Mouse (Mus musculus) midbrain, embryonic 10.5 days (tissue): ENCODE measurements around the gene D630003M21Rik. TPM values are rescaled to one million over a fixed set of nuclear protein-coding genes. Genes with fewer than 3 reads are reported as not detected.

Experiments used
- DNase-seq: peaks from one replicate; pipeline ENCODE4 v3.0.0-alpha.2; 2017; ENCODE audit warnings: low spot score
- H3K27ac ChIP-seq: fragments of 300-500 bp; sonication (generic); replicated peaks from 2 replicates; pipeline ENCODE4 v1.5.1; 2016; ENCODE audit warnings: mild to moderate bottlenecking
- H3K27me3 ChIP-seq: fragments of 300-500 bp; sonication (generic); 2 replicates; pipeline ENCODE4 v1.6.1; 2016; ENCODE audit warnings: low read depth, mild to moderate bottlenecking; ENCODE audit not compliant: poor library complexity, severe bottlenecking
- H3K36me3 ChIP-seq: fragments of 300-500 bp; sonication (generic); 2 replicates; pipeline ENCODE4 v1.6.1; 2016; ENCODE audit warnings: mild to moderate bottlenecking, moderate library complexity
- H3K4me1 ChIP-seq: fragments of 300-500 bp; sonication (generic); 2 replicates; pipeline ENCODE4 v1.6.1; 2016
- H3K4me3 ChIP-seq: fragments of 300-500 bp; sonication (generic); 2 replicates; pipeline ENCODE4 v1.5.1; 2016; ENCODE audit warnings: mild to moderate bottlenecking, moderate library complexity
- H3K9me3 ChIP-seq: fragments of 300-500 bp; sonication (generic); replicated peaks from 2 replicates; pipeline ENCODE4 v1.6.1; 2016; ENCODE audit warnings: mild to moderate bottlenecking
- WGBS: fragments of 180-500 bp; shearing (Covaris S2); methylation state at CpG from one replicate; pipeline ENCODE4 v1.1.7; 2016; 5-methylcytosine and 5-hydroxymethylcytosine counted together
- polyA plus RNA-seq: library from polyadenylated mRNA; unstranded; fragments of >200 nt; fragmentation: Nextera tagmentation; extraction: Ambion mirVana; gene quantifications from 2 replicates; pipeline ENCODE4 v1.2.1, GENCODE M21; 2016

D630003M21Rik gene
- polyA plus RNA-seq, 1 experiment from 2014 or later: 2.3 TPM

- no peak overlapping the region for H3K4me3 ChIP-seq
- peaks cover 47% of the 10 kb centered on the region for H3K4me1 ChIP-seq
- 25% methylated on average over 6 of the region's 6 CpGs for WGBS
- no peak for DNase-seq
- peak overlapping the region; percentile 63 for H3K27ac ChIP-seq
- no peaks in the 10 kb centered on the region for H3K36me3 ChIP-seq
- H3K27me3 ChIP-seq: peaks cover 27% of the 10 kb centered on the region
- H3K9me3 ChIP-seq: no peaks in the 10 kb centered on the region
Observed at GRCm38 (mm10) chr2:158230617-158231016, 1.6 kb upstream of the D630003M21Rik start.

GRCm38 (mm10) chr2:158229503-158229892 is 476 bp upstream of the D630003M21Rik start:
- peak overlapping the region; percentile 60 for H3K4me3 ChIP-seq
- H3K9me3 ChIP-seq: no peaks in the 10 kb centered on the region
- H3K4me1 ChIP-seq: peaks cover 47% of the 10 kb centered on the region
- no peak for DNase-seq
- peak overlapping the region; percentile 83 for H3K27ac ChIP-seq
- 30% methylated on average over 7 of the region's 7 CpGs for WGBS
- no peaks in the 10 kb centered on the region for H3K36me3 ChIP-seq
- peaks cover 27% of the 10 kb centered on the region for H3K27me3 ChIP-seq

- Histone ChIP-seq H3K9me3 (no peaks in the 10 kb centered on the region), H3K4me3 (no peak overlapping the region), H3K27me3 (peaks cover 22% of the 10 kb centered on the region), H3K27ac (no peak overlapping the region), H3K4me1 (peaks cover 23% of the 10 kb centered on the region), H3K36me3 (no peaks in the 10 kb centered on the region)
- 79% methylated on average over 5 of the region's 5 CpGs for WGBS
- DNase-seq: no peak
Observed at GRCm38 (mm10) chr2:158225301-158225700, 3.7 kb downstream of the D630003M21Rik start.

DNA sequence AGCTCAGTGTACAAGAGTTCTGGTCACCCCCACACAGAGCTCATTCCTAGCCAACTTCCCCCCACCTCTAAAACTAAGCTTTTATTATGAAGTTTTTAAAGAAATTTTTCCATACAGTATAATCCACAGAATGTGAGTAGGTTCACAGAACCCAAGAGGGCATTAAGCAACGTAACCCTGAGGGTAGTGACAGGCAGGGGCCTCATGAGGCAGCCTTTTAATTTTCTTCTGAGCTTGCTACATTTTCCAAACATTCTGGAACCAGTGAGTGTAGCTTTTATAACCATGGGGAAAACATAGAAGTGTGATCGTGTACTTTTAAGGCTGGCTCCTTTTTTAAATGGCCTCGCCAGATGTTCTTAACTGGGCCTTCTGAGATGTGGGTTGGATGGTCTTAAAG is 5.5 kb downstream of the D630003M21Rik start:
- WGBS: 91% methylated on average over 3 of the region's 3 CpGs
- no peak for DNase-seq
- peaks cover 7% of the 10 kb centered on the region for H3K4me1 ChIP-seq
- H3K27me3 ChIP-seq: 0 out of 2 replicates have a peak, but pooled peaks cover 12% of the 10 kb centered on the region
- no peak overlapping the region for H3K4me3 ChIP-seq
- no peaks in the 10 kb centered on the region for H3K9me3 ChIP-seq
- H3K27ac ChIP-seq: no peak overlapping the region
- no peaks in the 10 kb centered on the region for H3K36me3 ChIP-seq

DNA sequence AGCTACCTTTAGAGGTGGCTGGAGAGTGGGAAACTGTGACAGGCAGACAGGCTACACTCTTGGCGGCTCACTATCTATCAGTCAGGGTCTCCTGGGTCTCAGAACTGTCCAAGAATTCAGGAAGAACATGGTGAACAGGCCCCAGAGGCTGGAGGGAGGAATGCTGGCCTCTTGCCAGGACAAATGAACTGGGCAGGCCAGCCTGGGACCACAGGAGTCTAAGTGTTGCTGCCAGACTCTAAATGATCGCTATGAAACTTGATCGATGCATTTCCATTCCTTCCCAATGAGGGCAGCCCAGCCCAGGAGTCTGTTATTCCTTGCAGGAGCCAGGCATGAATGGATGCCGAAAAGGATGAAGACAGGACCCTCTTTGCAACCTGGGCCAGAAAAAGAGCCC is 6.4 kb downstream of the D630003M21Rik start:
- DNase-seq: no peak
- Histone ChIP-seq H3K4me3 (no peak overlapping the region), H3K4me1 (no peaks in the 10 kb centered on the region; the same call in 1 of the 2 replicates), H3K27me3 (0 out of 2 replicates have a peak, but pooled peaks cover 8% of the 10 kb centered on the region), H3K36me3 (no peaks in the 10 kb centered on the region), H3K27ac (no peak overlapping the region), H3K9me3 (no peaks in the 10 kb centered on the region)
- 86% methylated on average over 4 of the region's 4 CpGs for WGBS

- Histone ChIP-seq H3K36me3 (no peaks in the 10 kb centered on the region), H3K4me3 (no peak overlapping the region), H3K27me3 (0 out of 2 replicates have a peak, but pooled peaks cover 4% of the 10 kb centered on the region), H3K9me3 (no peaks in the 10 kb centered on the region), H3K4me1 (no peaks in the 10 kb centered on the region), H3K27ac (no peak overlapping the region)
- no peak for DNase-seq
- WGBS: 91% methylated on average over 9 of the region's 9 CpGs
Observed at GRCm38 (mm10) chr2:158221446-158222084, 7.5 kb downstream of the D630003M21Rik start.

- Histone ChIP-seq H3K36me3 (no peaks in the 10 kb centered on the region), H3K4me1 (no peaks in the 10 kb centered on the region), H3K4me3 (no peak overlapping the region), H3K27me3 (no peaks in the 10 kb centered on the region), H3K9me3 (no peaks in the 10 kb centered on the region), H3K27ac (no peak overlapping the region)
- 87% methylated on average over 2 of the region's 2 CpGs for WGBS
- DNase-seq: no peak
Observed at GRCm38 (mm10) chr2:158219562-158219961, 9.5 kb downstream of the D630003M21Rik start.

DNA sequence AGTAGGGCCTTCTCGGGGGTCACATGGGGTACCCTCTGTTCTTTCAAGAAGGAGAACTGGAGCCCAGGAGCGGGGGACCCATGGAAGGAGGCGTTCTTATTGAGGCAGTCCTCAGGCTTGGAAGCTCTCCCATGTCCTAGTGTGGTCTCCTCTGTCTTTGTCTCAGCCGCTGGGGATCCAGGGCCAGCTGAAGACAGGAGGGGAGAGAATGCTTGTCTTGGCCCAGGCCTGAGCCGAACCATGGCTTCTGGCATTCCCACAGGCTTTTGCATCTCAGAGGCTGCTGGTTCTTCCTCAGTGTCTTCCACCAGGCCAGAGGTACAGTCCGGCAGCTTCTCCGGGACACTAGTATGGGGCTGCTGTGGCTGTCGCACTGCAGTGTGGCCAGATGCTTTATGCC is 12.5 kb downstream of the D630003M21Rik start:
- WGBS: 93% methylated on average over 8 of the region's 8 CpGs
- Histone ChIP-seq H3K4me1 (peaks cover under 1% of the 10 kb centered on the region), H3K9me3 (no peaks in the 10 kb centered on the region), H3K4me3 (no peak overlapping the region), H3K27ac (0 out of 2 replicates have a peak overlapping the region, but pooled peaks have one; percentile 2), H3K27me3 (no peaks in the 10 kb centered on the region), H3K36me3 (no peaks in the 10 kb centered on the region)
- no peak for DNase-seq

DNA sequence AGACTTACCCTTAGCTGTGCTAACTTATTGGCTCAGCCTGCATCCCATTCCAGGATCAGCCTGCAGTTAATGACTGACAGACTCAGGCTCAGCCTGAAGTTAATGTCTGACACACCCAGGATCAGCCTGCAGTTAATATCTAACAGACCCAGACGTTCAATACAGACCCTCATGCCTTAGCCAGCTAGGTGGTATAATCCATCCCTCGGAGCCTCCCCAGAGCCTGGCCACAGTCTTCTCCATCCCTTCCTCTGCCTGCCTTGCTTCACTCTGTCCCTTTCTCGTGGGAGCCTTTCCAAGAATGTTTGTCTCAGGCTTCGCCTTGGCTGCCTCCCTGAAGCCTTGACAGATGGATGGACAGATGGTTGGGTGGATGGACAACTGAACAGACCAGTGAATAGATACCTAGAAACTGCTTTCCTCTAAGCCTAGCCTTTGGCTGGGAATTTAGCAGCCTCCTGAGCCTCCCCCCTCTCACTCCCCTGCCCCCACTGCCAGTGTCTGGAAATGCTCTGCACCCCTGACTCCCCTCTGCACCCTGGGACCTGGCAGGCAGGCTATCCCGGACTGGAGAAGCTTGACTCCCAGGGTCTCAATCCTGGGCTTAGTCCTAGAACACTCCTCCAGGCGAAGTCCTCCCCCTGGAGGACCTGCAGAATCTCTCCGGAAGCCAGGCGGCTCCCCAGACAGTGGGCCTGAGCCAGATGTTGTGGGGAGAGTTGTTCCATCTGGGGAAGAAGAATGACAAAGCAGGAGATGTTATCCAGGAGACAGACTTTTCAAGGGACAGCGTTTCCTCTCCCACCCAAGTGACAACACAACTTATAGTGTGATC is 13.5 kb downstream of the D630003M21Rik start:
- H3K9me3 ChIP-seq: no peaks in the 10 kb centered on the region
- no peak for DNase-seq
- no peak overlapping the region for H3K4me3 ChIP-seq
- H3K27ac ChIP-seq: no peak overlapping the region
- H3K36me3 ChIP-seq: no peaks in the 10 kb centered on the region
- H3K4me1 ChIP-seq: peaks cover 10% of the 10 kb centered on the region
- WGBS: 65% methylated on average over 9 of the region's 9 CpGs
- no peaks in the 10 kb centered on the region for H3K27me3 ChIP-seq

DNA sequence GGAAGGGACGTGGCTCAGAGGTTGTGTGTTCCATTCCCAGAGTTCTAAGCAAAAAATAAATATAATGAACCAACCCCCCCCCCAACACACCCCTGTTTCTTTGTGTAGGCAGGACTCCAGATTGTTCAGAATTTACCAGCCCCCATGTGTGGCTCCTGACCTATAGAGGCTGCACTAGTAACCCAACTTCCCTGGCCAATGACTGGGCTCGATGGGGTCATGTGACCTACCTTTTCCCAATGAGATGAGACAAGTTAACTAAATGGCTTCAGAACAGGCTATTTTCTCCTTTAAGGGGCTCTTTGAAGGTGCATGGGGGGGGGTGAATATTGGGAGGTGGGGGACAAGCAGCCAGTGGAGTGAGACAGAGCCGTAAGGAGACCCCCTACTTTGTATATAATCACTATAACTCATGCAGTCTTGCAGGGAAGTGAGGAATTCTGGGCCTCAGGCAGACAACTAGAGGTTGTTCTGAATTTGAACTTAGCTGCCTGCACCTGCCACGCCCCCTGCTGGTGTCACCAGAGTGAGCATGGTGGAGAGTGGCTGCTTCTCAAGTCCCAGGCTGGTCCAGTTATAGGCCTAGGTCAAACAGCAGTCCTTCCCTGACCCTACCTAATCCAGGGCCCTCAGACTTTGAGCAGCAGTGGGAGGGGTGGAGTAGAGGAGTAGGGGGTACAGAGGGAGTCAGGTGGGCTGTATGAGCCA is 17.1 kb downstream of the D630003M21Rik start:
- DNase-seq: no peak
- 60% methylated on average over 4 of the region's 4 CpGs for WGBS

GRCm38 (mm10) chr2:158210958-158211357 is 18.1 kb downstream of the D630003M21Rik start:
- Histone ChIP-seq H3K27ac (no peak overlapping the region; the same call in 1 of the 2 replicates), H3K27me3 (peaks cover 17% of the 10 kb centered on the region), H3K36me3 (no peaks in the 10 kb centered on the region), H3K9me3 (no peaks in the 10 kb centered on the region), H3K4me3 (no peak overlapping the region), H3K4me1 (peaks cover 30% of the 10 kb centered on the region)
- peak; percentile 34 for DNase-seq
- 33% methylated on average over 10 of the region's 10 CpGs for WGBS

More for the DNA sequence above, 17.1 kb downstream of the D630003M21Rik start:
- H3K9me3 ChIP-seq: no peaks in the 10 kb centered on the region
- H3K27ac ChIP-seq: no peak overlapping the region
- H3K36me3 ChIP-seq: no peaks in the 10 kb centered on the region
- no peak overlapping the region for H3K4me3 ChIP-seq
- peaks cover 15% of the 10 kb centered on the region for H3K27me3 ChIP-seq
- peaks cover 30% of the 10 kb centered on the region for H3K4me1 ChIP-seq

DNA sequence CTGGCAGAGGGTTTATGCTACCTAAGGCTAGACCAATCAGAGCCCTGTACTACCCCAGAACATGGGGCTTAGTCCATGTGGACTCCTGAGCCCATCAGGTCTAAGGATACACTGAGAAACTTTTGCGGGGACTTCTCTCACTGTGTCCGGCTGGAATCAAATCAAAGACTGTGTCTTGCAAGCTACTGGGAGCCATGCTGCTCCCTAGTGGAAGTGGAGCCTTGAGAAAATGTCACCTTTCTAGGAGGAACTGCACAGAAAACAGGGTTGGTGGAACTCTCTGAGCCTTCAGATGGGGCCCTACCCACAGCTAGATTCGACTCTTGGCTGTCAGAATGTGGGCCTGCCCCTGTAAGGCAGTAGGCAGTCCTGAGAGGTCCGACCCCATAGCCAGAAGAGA is 18.5 kb downstream of the D630003M21Rik start:
- Histone ChIP-seq H3K4me3 (no peak overlapping the region), H3K27me3 (peaks cover 17% of the 10 kb centered on the region), H3K27ac (no peak overlapping the region; the same call in 1 of the 2 replicates), H3K36me3 (no peaks in the 10 kb centered on the region), H3K4me1 (peaks cover 30% of the 10 kb centered on the region), H3K9me3 (no peaks in the 10 kb centered on the region)
- no peak for DNase-seq
- WGBS: 54% methylated on average over 4 of the region's 4 CpGs
